Mouse (Mus musculus) ES-E14 (cell line): ENCODE results near the gene Znrf4.

ENCODE experiments used
- CHD2 ChIP-seq: IDR thresholded peaks from 2 replicates; pipeline ENCODE4 v1.6.1; 2014; ENCODE audit warnings: mild to moderate bottlenecking, low read depth, low read length, inconsistent platforms
- HCFC1 ChIP-seq: IDR thresholded peaks from 2 replicates; pipeline ENCODE4 v1.6.1; 2012; ENCODE audit warnings: low read length, inconsistent platforms, borderline replicate concordance; ENCODE audit not compliant: insufficient read depth
- MAFK ChIP-seq: IDR thresholded peaks from 2 replicates; pipeline ENCODE4 v1.6.1; 2014; ENCODE audit warnings: mild to moderate bottlenecking, low read depth, low read length, inconsistent platforms; ENCODE audit not compliant: insufficient read depth
- ZC3H11A ChIP-seq: IDR thresholded peaks from 2 replicates; pipeline ENCODE4 v1.6.1; 2012; ENCODE audit warnings: low read depth, mild to moderate bottlenecking, inconsistent platforms, low read length, borderline replicate concordance
- ZNF384 ChIP-seq: IDR thresholded peaks from 2 replicates; pipeline ENCODE4 v1.6.1; 2012; ENCODE audit warnings: low read depth, low read length, inconsistent platforms

- no peak for TF ChIP-seq HCFC1
- no peak for TF ChIP-seq CHD2
- TF ChIP-seq ZNF384 = no peak
- TF ChIP-seq ZC3H11A = no peak
- TF ChIP-seq MAFK = no peak
These were observed 32.6 kb upstream of the Znrf4 start for GRCm38 (mm10) chr17:56544699-56545387.
